Mouse (Mus musculus): ENCODE data around the gene Map9.
A peak's percentile ranks its signal among the peaks of the same experiment; 100 is the strongest.

- TF ChIP-seq CTCF (IDR thresholded peaks at IDR 0.05; ENCODE audit: extremely low read depth, insufficient read depth, low read length) = peak; percentile 93
- TF ChIP-seq POLR2A (IDR thresholded peaks at IDR 0.05; ENCODE audit: extremely low read depth, insufficient read depth, low read length) = no peak
Measured at GRCm38 (mm10) chr3:82333128-82333969, 24.5 kb upstream of the Map9 start.
